Mouse (Mus musculus) layer of hippocampus, postnatal 36 days (tissue): ENCODE data around the gene Ski. TPM values are rescaled to one million over a fixed set of nuclear protein-coding genes. Genes with fewer than 3 reads are reported as not detected.
A peak's percentile ranks its signal among the peaks of the same experiment; 100 is the strongest.

Experiments used
- DNase-seq, 2 experiments: peaks; one replicate each; pipeline ENCODE4 v3.0.0; 2022
- total RNA-seq, 2 experiments: library from RNA; stranded (reverse); gene quantifications; 2 replicates each; pipeline ENCODE4 v1.2.3; 2021

Gene Ski
- total RNA-seq, 2 experiments from 2014 or later: 126 to 132 TPM

DNA sequence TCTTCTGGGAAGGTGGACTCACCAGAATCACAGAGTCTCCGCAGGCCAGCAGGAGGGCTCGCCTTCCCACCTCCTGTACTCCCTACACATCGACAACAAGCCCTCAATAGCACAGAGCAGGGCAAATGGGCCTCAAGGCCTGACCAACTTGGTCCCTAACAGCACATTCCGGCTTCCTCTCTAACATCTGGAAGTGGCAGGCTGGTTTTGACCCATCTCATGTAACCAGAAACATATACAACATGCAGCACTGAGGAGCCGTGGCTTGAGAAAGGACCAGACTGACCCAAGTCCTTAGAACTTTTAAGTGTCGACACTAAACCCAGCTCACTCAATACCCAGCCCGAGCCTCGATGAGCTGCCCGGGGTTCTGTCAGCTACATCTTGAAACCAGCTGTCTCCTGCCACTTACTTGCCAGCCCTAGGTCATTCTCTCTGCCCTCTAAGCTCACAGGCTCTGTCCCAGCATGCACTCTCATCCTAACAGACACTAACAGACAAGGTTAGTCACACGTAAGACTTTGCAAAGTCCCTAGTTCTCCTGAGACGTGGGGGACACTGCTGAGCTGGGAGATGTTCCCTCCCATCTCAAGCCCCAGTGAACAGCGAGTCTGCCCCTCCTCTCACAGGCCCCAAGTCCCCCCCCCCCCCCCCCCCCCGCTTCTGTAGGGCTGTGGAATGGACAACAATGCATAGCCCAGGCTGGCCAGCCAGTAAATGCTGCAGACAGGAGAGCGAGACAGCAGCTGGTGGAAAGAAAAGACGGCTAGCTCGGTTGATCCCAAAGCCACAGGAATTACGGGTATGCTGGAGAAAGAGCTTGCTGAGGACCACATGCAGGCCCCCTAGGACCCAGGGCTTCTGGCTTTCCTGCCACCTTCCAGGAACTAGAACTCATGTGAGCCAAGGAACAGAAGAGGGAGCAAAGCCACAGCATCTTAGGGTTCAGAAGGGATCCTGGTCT, 48.3 kb downstream of the Ski start:
- DNase-seq: no peak

DNA sequence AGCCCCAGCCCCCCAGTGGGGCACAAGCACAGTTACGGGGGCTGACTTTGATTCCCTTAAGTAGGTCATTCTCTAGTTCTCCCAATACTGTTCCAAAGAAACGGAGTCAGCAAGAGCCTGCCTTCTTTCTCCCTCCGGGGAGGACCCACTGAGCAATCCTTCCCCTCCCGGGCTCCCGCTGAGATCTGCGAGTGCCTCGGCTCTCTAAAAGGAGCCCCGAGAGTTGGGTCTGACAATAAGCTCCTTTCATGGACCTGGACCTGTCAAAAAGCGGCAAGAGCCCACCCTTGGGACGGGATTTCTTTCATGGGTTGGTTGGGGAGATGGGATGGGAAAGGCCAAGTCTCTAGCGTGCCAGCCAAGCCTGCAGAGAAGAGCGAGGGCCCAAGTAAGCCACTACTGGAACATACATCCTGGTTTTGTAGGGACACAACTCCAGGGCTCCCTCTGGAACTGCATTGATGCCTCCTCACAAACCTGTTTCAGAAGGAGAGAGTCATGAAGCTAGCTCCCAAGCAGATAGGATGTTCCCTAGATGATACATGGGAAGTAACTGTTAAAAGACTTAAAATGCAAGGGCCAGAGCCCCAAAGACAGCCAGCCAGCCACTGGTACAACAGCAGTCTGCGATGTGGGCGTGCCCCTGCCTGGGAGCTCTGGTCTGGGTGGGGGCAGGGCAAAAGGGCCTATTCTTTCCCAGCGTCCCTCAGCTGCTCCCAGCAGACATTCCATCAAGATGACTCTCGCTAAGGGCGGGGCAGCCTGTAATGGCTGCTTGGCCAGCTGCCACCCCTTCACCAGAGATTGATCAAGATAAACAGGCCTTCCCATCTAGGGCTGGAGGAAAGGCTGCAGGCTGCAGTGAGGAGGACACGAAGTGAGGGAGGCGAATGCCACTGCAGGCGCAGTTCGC, 49.2 kb downstream of the Ski start:
- DNase-seq: peak; percentile 62 to 73

DNA sequence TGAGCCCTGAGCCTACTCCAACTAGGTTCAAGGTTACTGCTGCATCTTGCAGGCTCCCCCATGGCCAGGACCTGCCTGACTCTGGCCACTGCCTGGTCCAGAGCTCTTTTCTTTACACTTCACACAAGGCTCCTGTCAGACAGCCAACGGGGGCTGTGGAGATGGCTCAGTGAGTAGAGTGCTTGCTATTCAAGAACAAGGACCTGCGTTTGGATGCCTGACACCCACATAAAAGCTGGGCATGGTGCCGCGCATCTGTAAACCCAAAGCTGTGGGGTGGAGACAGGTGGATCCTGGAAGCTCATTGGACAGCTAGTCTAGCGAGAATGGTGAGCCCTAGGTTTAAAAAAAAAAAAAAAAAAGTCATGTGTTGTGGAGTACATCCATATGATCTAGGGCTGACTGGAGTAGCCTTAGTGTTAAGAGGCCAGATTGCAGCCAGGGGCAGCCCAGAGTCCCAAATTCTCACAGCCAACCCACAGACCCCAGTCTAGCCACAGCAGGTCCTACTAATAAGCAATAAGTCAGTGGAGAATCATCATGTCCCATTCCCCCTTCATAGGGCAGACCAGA, 50.3 kb downstream of the Ski start:
- no peak for DNase-seq

DNA sequence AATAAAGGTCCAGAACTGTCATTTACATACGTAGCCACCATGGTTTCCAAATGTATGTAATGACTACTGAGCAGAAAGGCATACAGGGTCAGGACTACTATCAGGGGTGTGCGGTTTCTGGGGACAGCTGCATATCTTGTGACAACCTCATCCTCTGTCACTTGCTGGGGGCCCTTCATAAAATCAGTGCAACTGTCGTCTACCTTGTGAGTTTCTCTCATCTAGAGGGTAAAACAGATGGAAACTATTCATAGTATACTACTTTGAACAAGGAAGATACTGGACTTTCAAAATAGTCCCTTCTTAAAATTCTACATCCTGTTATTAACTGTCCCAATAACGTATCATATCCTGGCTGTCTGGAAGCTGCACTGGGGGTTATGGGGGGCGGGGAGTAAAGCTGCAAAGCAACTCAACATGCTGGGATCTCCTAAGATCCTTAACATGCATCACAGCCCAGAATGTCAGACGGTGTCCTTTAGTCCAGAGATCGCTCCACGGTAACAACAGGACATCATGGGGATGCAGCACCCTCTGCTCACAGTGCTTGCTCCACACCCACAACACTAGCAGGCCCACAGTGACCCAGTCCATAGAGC, 51.7 kb downstream of the Ski start:
- no peak for DNase-seq

DNA sequence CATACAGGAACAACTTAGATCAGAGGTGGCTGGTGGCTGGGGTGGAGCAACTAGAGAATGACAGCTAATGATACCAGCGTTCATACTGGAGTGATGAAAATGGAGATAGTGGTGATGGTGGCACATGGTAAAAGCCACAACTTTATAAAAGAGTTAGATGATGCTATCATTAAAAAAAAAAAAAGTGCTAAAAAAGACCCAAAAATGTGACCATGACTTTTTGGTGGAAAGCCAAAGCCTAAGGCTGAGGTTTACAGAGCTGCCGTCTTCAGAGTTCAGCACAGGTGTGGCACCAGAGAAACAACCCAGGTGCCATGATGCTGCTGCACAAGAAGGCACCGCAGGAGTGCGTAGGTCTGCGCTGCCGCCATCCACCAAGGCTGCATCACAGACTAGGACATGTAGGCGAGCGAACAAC, 53.5 kb downstream of the Ski start:
- DNase-seq: no peak

DNA sequence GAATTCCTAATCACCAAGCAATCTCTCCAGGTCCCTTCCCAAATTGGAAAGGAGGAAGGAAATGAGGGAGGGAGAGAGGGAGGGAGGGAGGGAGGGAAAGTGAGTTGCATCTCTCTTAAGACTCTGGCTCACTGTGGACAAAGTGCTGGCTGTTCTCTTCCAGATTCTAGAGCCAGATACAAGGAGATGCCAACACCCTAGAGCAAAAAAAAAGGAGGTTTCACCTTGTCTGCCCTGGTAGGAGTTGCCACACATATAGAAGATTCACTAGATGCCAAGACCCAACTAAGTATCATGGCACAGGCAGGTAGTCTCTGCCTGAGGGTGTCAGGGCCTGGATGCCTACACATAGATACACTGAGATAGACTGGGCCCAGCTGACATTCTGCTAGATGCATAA, 56.5 kb downstream of the Ski start:
- no peak for DNase-seq

DNA sequence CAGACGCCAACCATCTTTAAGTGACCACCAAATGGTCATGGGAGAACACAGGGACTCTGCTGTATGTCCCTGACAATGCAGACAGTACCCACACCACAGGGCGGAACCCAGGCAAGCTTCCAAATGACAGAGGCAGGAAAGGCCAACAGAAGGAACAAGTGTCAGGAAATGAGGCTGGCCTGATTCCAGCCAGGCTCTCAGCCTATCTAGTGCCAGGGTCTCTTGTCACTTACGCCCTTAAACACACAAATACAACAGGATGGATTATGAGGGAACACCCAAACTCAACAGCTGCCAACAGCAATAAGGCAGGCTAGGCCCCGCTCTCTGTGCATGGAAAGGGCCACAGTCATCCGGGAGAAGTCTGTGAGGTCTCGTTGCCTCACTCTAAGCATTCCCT, 57.8 kb downstream of the Ski start:
- no peak for DNase-seq

DNA sequence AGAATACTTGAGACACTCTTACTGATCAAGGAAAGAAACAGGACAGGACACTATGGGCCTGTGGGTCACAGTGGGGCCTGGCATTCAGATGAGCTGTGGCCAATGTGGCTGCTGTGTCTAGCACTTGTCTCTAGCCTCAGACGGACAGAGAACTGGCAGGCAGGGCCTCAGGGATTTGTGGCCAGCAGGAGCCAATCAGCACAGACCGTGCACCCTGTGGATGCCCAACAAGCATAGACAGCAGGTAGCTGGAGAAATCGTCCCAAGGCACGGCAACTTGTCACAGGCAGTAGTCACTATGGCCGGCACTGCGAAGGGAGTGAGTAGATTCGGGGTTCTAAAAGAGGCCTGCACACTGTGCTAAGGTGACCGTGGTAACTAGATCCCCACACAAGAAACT, 58.7 kb downstream of the Ski start:
- no peak for DNase-seq

DNA sequence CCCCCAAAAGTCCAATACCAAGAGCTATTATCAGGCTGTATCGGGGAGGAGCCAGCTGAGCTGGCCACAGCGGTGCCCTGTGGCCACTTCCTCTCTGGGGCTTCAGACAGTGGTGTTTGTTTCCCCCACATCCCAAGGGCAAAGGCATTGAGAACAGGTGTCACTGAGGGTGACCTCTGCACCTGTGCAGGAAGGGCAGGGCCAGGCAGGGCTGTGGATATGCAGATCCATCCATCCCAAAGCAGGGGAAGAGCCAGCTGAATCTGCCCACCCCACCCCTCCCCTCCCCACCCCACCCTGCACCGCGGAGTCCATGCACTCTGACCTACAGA, 59.1 kb downstream of the Ski start:
- no peak for DNase-seq

DNA sequence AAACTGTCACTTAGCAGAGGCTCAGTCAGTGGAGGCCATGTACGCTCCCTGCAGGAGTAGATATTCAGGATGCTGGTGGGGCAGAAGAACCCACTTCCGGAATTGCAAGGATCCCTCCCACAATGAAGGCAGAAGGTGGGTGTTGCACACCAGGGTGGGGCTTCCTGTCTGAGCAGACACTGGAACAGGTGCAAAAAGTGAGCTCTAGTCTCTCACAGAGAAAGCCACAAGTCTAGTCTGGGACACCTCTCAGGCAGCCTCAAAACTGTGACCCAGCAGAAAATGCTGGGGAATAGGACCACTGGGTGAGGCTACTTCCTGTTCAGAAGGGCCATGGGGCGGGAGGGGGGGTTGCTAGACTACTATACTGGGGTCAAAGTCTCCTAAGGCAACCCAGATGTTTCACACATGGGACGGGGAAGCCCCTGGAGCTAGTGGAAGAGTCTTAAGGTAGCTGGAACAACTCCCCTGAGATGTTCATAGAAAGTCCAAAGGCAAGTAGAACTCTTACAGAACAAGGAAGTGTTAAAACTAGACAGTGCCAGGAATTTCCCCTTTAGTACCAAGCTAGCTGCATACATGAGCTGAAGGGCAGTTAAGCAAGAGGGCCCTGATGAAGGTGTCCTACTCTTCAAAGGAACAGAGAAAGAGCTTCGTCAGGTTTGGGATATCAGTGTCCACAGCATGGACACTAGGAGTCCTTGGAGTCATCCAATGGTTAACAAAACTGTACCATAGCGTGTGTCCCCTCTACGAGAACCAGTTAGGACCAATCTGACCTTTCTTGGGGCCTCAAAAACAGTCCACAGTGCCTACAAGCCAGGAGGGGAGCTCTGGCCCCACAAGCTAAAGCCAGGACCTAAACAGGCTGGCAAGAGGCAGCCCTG, 59.7 kb downstream of the Ski start:
- DNase-seq: no peak

DNA sequence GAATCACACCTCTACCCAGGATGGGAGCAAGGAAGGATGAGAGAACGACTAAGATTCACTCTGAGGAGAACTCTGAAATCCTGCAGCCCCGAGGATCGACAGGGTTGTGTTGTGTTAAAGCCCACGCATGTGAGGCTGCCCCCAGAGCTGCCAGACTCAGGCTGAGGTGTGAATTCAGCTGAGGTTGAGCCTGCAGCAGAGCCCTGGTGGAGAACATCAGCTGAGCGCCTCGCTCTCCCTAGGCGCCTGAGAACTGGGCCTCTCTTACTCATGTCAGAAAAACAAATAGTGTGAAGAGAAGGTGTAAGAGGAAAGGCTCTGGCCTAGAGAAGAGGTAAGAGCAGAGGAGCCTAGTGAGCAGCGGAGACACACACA, 63.9 kb downstream of the Ski start:
- DNase-seq: no peak

DNA sequence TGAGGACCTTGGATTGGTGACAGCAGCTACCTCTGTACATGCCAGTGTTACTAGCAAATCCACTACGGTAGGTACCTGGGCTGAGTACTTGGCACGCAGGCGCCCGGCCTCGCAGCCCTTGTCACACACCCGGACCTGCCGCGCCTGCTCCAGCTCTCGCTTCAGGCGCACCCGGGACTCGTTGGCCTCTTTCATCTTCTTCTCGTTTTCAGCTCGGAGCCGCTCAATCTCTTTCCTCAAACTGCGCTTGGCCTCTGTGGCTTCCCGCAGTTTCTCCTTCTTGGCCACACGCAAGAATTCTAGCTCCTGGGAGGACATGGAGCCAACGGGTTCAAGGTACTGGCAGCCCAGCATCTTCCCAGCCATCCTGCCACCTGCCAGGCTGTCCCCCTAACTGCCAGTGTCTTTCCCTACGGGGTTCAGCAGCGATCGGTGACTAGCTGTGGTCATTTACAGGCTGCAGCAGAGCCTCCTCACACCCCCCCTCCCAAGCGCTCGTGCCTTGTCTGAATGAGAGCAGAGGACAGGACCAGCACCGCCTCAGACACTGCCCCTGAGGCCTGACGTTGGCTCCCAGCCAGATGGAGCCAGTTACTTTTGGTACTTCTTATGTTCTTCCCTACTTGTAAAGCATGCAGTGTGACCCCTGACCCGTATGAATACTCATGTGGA, 64.4 kb downstream of the Ski start:
- no peak for DNase-seq

DNA sequence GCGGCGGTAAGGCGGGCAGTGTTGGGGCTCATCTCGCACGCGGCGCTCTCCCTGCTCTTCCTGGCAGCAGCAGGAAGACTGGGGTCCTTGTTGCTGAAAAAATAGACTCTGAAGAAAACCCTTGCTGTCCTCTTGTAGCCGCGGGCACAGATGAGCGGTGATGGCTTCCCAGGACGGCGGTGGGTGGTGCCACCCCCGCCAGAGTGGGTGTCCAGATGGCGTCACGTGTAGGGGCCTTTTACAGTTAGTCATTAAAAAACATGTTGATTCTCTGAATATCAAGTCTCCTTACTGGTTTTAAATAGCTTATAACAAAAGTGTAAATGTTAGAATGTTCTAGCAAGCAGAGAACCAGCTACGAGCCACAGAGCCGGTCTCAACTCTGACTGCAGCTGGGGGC, 65.7 kb downstream of the Ski start:
- no peak for DNase-seq

DNA sequence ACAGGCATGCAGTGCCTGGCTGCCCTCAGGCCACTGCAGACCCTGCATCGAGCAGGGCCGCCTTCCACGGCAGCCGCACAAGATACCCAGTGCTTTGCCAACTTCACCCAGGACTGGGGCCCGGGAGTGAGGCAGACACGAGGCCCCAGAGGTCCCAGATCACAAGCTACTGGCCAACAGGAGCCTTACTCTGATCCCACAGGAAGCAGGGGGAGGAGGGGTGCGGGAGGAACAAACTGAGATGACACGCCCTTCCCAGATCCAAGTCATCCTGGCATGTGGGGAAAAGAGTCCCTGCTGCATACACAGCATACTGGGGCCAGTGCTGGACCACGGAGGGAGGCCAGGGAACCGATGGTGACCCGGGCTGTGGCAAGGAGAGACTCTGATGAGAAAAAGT, 67.4 kb downstream of the Ski start:
- no peak for DNase-seq

DNA sequence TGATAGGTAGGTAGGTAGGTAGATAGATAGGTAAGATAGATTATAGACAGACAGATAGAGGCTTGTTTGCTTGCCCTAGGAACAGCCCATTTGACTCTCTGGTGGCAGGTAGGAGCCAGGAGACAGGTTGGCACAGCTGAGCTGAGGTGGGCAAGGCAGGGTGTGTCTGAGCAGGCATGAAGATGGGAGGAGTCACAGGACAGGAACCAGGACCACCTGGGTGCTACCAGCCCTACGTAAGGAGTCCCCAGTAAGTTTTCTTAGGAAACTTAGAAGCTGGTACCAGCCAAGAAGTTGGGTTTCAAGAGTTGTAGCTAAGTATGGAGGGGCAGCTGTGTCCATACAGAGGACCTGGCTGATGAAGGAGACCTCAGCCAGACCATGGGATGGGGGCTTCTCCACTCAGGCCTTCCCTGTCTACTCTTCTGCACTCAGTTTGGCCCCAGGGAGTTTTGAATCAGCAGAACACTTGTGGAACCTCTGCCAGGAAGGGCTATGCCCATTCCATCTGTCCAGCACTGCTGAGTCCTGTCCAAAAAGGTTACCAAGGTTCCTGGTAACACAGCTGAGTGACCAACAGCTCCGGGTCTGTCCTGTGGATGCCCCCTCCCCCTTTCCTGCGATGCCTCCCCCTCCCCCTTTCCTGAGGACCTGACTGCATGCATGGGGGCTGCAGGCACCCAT, 68.9 kb downstream of the Ski start:
- DNase-seq: no peak

DNA sequence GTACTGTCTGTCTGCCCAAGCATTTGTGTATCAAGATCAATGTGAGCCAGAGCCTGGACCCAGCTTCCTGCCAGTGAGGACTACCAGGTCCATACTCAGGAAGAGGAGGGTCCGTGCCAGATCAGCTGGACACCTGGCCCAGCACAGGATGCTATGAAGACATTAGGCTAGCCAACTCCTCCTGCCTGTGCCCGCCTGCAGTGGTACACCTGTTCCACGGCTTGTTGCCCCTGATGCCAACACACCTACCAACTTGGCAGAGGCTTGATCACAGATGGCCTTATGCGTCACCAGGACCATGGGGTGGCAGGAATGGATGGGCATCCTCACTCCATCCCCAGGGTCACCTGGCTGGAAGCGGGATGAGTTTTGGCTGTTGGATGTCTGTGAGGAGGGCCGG, 69.9 kb downstream of the Ski start:
- DNase-seq: no peak

DNA sequence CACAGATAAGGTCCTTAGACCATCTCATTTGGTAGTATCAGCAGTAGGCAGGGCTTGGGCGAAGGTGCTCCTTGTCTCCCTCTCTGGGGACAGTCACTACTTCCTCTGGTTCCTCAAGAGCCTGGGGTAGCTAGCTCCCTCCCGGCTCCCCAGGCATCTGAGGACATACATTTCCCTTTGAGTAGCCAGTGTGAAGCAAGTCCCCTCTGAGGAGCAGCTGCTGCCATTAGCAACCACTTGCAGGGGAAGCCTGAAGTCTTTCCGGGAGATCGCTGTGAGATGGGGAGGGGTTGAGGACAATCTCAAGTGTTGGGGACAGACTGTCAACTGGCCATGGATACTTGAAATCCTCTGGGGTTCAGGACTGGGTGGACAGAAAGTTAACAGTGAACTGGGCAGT, 70.5 kb downstream of the Ski start:
- DNase-seq: no peak

DNA sequence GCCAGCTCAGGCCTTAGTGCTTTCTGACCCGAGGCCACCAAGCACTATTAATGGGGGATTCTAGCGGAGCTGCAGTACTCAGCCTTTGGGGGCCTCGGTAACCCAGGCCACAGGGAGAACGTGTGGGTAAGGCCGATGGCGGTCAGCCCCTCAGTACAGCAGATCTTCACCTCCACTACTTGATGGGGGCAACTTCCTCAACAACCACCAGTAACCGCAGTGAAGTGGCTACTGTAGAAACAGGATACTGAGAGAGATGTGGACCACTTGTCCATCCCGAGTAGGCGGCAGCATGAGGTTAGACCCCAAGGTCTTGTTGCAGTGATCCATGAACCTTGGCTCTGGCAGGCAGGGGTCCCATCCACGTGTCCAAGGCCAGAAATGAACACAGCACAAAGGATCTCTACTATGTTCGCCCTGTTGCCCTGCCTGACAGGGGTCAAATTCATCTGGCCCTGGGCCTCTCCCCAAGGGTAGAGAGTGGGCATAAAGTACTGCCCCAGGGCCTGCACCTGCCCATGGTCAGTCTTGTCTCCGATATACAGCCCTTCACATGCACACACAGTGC, 71.1 kb downstream of the Ski start:
- no peak for DNase-seq

DNA sequence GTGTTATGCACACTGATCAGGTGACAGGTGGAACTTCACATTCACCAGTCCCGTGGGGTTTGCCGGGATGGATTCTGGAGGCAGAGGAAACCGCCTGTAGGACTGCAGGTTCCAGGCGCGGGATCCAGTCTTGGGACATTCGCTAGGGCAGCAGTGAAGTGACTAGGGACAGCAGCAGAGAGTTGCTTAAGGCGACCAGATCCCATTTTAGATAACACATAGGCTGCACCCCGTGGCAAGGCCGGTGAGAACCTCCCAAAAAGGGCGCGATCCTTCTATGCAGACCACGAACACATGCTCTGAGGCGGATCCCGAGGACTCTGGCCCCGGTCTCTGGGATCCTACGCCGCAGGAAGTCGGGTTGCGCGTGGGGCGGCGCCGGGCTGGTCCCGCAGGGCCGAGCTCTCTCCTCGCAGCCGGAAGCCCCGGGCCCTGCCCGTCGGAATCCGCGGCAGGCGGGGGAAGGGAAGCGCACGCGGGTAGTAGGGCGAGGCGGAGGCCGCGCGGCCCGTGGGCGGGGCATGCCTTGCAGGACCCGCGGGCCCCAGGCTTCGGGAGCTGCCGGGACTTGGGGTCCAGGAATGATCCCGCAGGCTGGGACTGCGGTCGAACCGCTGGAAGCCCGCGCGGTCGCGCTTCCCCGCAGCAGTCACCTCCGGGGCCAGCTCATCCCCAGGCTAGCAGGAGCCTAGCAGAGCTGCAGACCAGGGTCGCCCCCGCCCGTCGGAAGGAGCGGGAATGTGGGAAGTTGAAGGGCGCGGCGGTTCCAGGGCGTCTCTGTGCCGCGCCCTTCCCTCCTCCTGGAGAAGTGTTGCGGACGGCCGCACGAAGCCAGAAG, 71.9 kb downstream of the Ski start:
- DNase-seq: peak; percentile 64 to 69
